21 mouse cellular contexts compared by ENCODE assay signal in genomic region chr5:73092236-73092635, GRCm38 (mm10).
"Had no signal": no experiment of that assay in that cellular context is flagged by ENCODE, and none has a peak within 500 bp of the region (broad histone marks: within the 10 kb centered on the region; RNA-seq: fewer than 3 reads in every experiment).

No protein-coding gene starts in this region.

- H3K4me3 ChIP-seq: kidney, embryonic 15.5 days; limb, embryonic 13.5 days; liver, embryonic 12.5 days; liver, embryonic 15.5 days; lung, embryonic 15.5 days; midbrain, embryonic 12.5 days; midbrain, embryonic 15.5 days; neural tube, embryonic 13.5 days had no signal

- H3K9ac ChIP-seq: kidney, embryonic 15.5 days; limb, embryonic 13.5 days; liver, embryonic 12.5 days; liver, embryonic 15.5 days; lung, embryonic 15.5 days; midbrain, embryonic 12.5 days; midbrain, embryonic 15.5 days; neural tube, embryonic 13.5 days had no signal

- ATAC-seq: liver, embryonic 12.5 days; midbrain, embryonic 15.5 days had no signal

- DNase-seq: kidney, adult 11 months; kidney, adult 8-10 months; kidney, postnatal 10 days; kidney, postnatal 4 days; layer of hippocampus, adult 9-11 months; liver; lung, adult 18-20 months; lung, postnatal 10 days; lung, postnatal 36 days; right cerebral cortex, adult 18-20 months; right cerebral cortex, postnatal 14 days; thymus, adult 18-20 months; thymus, postnatal 36 days had no signal

- H3K27me3 ChIP-seq: kidney, embryonic 15.5 days; limb, embryonic 13.5 days; liver, embryonic 12.5 days; liver, embryonic 15.5 days; lung, embryonic 15.5 days; midbrain, embryonic 12.5 days; midbrain, embryonic 15.5 days; neural tube, embryonic 13.5 days had no signal

- H3K4me2 ChIP-seq: kidney, embryonic 15.5 days; limb, embryonic 13.5 days; liver, embryonic 12.5 days; liver, embryonic 15.5 days; lung, embryonic 15.5 days; midbrain, embryonic 12.5 days; midbrain, embryonic 15.5 days; neural tube, embryonic 13.5 days had no signal

- H3K27ac ChIP-seq: kidney, embryonic 15.5 days; limb, embryonic 13.5 days; liver, embryonic 12.5 days; liver, embryonic 15.5 days; lung, embryonic 15.5 days; midbrain, embryonic 12.5 days; midbrain, embryonic 15.5 days; neural tube, embryonic 13.5 days had no signal

- H3K9me3 ChIP-seq: kidney, embryonic 15.5 days; limb, embryonic 13.5 days; liver, embryonic 12.5 days; liver, embryonic 15.5 days; lung, embryonic 15.5 days; midbrain, embryonic 12.5 days; midbrain, embryonic 15.5 days; neural tube, embryonic 13.5 days had no signal

- H3K4me1 ChIP-seq: kidney, embryonic 15.5 days; liver, embryonic 12.5 days; liver, embryonic 15.5 days; lung, embryonic 15.5 days; midbrain, embryonic 12.5 days; midbrain, embryonic 15.5 days had no signal
